Mouse (Mus musculus) heart, adult 11 months (tissue): Measurements from ENCODE around the gene Cdc42bpg.

ENCODE experiments used
- DNase-seq: peaks from one replicate; pipeline ENCODE4 v3.0.0; 2022

Cdc42bpg gene

DNA sequence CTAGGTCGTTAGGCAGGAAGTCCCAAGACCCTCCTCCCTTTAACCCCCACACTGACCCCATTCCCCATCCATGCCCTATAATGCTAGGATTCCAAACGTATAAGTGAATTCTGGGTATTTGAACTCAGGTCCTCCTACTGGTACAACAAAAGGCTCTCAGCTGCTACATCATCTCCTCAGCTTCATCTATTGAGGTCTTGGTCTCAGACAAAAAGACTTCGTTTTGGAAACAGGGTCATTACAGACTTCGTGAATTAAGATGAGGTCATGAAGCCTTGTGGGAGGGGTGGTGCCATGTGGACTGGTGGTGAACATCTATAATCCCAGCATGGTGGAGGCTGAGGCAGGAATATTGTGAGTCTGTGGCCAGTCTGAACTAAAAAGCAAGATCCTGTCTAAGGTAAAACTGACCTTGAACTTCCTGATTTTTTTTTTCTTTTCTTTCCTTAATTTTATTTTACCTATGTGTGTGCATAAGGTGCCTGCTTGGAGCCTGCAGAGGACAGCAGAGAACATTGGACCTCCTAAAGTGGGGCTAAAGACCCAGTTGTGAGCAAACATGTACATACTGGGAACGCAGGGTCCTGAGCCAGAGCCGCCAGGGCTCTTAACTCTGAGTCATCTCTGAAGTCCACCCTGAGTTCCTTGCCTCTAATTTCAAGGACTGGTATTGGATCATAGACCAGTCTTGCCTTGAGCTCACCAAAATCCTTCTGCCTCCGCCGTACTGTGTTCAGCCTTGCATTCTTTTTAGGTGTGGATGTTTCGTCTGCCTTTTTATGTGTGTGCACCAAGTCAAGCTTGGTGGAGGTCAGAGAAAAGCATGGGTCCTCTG lies 27.7 kb downstream of the Cdc42bpg start:
- no peak for DNase-seq

DNA sequence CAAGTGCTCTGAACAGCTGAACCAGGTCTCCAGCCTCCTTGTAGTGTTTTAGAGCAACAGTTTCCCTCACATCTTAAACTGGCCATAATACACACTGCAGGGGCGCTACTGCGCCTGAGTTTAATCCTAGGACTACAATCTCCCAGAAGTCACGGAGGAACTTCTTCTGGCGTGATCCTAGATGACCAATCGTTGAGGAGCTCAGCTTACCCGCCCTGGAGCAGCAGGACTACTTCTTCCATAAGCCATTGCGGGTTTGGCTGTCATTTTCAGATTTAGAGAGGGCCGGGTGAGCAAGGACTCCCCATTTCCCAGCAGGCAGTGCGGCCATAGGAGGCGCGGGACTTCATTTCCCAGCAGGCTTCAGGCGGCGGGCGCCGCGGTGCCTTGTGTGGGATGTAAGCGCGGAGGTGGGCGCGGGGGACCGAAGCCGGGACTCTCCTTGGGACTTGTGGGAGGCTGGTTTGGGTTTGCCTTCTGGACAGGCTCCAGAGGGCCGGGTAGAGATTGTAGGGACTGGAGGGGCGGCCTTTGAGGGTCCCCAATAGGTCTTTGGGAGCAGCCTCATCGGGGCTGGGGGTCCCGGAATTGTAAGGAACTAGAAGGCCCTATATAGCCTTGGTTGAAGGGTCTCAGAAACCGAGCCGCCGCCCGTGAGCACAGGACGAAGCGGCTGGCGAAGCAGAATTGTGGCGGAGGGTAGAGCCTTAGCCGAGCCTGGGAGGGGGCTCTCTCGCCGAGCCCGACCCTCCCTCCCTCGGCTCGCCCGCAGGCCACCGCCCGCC lies 28.6 kb downstream of the Cdc42bpg start, which contains the start of gene Men1:
Gene Men1, plus strand, starts transcription at position 307 of the 785 bp plus-strand sequence.
- peak; percentile 100 for DNase-seq

DNA sequence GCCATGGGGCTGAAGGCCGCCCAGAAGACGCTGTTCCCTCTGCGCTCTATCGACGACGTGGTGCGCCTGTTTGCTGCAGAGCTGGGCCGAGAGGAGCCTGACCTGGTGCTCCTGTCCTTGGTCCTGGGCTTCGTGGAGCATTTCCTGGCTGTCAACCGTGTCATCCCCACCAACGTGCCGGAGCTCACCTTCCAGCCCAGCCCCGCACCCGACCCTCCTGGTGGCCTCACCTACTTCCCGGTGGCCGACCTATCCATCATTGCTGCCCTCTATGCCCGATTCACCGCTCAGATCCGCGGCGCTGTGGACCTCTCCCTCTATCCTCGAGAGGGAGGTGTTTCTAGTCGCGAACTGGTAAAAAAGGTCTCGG lies 29.2 kb downstream of the Cdc42bpg start:
- peak; percentile 96 for DNase-seq

DNA sequence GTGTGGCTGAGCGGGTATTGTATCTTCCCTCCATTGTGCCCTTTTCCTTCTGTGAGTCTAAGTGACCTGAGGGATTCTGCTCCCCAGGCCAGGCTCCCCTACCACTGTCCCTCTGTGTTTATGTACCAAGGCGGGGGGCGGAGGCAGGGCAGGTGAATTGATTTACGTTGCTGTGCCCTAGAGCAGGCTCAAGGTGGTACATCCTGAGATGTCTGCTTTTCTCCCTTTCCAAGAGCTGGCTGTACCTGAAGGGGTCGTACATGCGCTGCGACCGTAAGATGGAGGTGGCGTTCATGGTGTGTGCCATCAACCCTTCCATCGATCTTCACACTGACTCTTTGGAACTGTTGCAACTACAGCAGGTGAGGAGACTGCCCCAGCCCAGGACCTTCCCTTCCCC lies 30.7 kb downstream of the Cdc42bpg start:
- no peak for DNase-seq

DNA sequence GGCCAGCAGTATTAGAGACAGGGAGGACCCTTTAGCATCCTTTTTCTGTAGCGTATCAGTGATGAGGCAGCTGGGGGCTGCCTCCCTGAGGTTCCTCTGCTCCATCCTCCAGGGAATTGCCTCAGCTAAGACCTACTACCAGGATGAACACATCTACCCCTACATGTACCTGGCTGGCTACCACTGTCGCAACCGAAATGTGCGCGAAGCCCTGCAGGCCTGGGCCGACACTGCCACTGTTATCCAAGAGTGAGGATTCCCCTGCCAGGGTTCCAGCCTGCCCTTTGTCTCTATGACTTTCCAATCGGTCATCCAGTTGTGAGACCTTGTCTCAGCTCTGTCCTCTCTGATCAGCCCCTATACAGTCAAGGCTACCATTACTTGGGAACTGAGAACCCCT lies 31.9 kb downstream of the Cdc42bpg start:
- DNase-seq = peak; percentile 93

DNA sequence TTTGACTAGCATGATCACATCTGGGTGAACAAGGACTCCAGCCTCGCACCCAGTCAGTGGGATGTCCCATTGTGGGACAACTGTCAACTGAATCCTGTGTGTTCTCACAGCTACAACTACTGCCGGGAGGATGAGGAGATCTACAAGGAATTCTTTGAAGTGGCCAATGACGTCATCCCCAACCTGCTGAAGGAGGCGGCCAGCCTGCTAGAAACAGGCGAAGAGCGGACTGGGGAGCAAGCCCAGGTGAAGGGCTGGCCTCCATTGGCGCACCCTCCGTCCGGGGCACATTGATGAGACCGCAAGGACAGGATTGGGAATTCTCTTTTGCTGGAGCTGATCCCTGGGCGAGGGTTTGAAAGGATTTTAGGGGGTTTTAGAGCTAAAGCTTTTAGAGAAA lies 32.5 kb downstream of the Cdc42bpg start:
- peak; percentile 92 for DNase-seq

DNA sequence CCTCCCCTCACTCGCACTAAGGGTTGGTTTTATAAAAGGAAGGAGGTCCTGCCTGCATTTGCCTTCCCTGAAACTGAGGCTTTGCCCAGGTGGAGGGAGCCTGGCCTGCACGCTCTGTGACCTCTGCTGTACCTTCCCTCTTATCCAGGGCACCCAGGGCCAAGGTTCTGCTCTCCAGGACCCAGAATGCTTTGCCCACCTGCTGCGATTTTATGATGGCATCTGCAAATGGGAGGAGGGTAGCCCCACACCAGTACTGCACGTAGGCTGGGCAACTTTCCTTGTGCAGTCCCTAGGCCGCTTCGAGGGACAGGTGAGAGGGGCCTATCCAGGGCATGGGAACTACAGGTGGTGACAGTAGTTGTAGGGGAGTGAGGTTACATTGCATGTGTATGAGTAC lies 32.9 kb downstream of the Cdc42bpg start:
- peak; percentile 95 for DNase-seq

DNA sequence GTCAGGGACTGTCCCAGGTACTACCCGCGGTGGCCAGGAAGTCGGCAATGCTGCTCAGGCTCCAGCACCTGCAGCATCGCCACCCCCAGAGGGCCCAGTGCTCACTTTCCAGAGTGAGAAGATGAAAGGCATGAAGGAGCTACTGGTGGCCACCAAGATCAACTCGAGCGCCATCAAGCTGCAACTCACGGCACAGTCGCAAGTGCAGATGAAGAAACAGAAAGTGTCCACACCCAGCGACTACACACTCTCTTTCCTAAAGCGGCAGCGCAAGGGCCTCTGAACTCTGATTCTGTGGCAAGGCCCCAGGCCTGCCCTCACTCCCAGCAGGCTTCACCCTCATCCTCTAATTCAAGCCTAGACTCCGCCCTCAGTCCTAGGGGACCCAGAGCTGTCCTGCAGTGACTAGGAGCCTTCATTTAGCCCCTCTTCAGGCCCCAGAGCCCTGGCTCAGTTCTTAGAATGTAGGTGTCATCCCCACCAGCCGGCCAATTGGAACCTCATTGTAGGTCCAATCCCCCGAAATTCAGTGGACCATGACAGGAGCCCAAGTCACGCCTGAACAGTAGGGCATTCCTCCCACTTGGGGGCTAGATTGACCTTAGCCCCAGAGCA lies 33.7 kb downstream of the Cdc42bpg start:
- DNase-seq = peak; percentile 99

DNA sequence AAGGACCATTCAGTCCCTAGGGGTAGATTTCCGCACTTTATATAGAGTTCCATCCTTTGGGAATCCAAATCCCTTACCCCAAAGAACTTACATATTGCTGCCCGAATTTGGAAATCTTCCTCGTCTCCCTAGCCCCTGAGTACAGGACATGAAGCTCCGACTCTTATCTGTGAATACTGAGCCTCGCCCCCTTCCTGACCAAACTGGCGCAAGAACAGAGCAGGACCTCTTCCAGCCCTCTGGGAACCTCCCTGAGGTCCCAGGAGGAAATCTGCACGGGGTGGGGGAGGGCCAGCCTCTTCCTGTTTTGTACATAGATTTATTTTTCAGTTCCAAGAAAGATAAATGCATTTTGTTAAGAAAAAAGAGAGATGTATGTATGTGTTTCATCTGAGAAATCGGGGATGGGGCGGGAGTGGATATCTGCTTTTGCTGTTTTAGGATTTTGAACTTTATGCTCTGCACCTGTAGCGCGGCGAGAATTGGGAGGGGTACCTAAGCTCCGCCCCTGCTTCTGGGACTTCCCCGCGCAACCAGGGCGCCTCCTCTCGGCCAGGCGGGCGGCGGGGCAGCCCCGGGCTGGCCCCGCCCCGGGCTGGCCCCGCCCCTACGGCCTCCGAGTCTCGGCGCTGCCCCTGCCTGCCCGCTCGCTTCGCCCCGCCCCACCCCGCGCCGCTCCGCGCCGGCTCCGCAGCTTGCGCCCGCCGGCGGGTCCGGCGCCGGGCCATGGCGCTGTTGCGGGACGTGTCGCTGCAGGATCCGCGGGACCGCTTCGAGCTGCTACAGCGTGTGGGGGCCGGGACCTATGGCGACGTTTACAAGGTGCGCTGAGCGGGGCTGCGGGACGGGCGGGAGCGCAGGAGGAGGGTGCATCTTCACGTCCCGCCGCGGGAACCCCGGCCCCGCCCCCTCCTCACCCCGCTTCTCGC lies 34.5 kb downstream of the Cdc42bpg start, which contains the start of gene Map4k2:
Gene Map4k2, plus strand, starts transcription at position 612 of the 929 bp plus-strand sequence.
- DNase-seq = peak; percentile 99

DNA sequence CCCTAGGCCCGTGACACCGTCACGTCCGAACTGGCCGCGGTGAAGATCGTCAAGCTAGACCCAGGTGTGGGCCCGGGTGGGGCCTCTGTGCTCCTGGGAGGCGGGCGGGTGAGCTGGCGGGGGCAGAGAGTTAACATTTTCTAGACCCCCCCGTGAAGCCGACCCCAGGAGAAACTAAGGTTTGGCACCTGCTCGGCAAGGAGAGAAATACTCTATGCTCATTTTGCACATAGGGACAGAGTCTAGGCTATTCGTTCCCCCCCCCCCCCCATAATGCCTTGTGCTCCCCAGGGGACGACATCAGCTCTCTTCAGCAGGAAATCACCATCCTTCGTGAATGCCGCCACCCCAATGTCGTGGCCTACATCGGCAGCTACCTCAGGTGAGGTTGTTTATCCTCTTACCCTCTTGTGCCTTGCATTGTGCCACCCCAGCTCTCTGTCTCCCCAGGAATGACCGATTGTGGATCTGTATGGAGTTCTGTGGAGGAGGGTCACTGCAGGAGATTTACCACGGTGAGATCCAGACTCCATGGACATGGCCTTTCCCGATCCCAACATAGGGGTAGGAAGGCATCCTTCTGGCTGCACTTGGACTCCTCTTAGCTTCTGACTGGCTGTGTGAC lies 35.3 kb downstream of the Cdc42bpg start:
- DNase-seq = peak; percentile 96

DNA sequence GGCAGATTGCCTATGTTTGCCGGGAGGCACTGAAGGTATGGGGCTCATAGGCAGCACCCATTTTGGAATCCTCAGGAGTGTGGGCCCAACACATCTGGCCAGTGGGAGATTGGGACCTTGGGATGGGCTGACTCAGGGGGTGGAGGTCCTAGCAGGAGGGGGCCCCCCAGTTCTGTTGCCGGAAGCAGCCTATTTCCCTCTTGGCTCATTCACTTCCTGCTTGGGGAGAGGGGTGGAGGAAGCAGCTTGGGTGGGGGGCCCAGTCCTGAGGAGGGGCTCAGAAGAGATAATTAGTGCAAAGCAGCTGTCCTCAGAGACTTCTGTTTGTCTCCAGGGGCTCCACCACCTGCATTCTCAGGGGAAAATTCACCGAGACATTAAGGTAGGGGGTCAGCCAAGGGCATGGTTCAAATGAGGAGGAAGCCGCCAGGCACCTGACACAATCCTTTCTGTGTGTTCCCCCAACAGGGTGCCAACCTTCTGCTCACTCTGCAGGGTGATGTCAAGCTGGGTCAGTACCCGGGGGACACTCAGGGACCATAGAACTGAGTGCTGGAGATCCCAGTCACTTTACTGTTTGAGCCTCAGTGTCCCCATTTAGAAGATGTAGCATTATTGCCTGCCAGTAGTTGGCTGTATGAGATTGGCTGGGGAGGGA lies 36.1 kb downstream of the Cdc42bpg start:
- peak; percentile 97 for DNase-seq

DNA sequence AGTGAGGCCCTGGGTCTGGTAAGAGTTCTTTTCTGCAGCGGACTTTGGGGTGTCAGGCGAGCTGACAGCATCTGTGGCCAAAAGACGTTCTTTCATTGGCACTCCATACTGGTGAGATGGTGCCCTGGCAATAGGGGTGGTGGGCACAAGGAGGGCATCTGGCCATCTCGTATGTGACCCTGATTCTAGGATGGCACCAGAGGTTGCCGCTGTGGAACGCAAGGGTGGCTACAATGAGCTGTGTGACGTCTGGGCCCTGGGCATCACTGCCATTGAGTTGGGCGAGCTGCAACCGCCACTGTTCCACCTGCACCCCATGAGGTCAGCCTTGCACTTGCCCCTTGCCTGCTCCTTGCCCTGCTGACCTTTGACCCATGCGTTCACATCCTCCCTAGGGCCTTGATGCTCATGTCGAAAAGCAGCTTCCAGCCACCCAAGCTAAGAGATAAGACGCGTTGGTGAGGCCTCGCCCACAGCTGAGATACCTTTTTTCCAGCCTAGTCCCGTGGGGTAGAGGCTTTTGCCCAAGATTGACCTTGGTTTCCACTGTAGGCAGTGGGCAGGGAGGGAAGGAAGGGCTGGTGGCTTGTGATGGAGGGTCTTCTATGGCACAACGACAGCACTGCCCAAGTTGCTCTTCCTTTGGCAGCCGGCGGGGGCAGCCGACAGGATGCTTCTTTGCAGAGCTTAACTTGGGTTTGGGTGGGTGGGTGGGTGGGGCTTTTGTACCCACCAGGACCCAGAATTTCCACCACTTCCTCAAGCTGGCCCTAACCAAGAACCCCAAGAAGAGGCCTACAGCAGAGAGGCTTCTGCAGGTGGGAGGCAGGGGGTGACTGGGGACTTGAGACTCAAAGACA lies 37.0 kb downstream of the Cdc42bpg start:
- peak; percentile 95 for DNase-seq

DNA sequence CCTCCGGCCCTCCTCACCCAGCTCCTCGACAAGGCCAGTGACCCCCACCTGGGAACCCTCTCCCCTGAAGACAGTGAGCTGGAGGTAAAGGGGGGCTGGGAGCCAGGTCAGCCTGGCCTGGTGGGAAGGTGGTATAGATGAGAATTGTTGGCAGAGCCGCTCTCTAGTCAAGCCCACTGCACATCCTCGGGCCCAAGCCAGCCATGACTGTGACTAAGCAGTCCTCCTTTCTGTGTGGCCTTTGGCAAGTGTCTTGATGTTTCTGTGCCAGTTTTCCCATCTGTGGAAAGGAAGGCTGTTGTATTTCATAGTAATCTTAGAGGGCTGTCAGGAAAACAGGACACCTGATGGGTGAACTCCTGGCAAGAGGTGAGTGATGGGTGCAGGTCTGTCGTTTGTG lies 37.7 kb downstream of the Cdc42bpg start:
- DNase-seq = peak; percentile 95

DNA sequence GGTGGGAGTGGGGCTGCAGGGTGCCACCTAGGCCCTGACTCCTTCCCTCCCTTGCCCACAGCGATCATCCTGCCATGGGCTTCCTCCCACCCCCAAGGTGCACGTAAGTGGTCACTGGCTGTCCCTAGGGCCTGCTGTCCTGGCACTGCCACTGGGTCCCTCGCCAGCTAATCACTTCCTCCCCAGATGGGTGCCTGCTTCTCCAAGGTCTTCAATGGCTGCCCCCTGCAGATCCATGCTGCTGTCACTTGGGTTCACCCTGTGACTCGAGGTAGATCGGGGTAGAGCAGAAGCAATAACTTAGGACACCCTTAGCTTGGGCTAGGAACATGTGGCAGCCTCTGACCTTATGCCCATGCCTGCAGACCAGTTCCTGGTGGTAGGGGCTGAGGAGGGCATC lies 39.8 kb downstream of the Cdc42bpg start:
- DNase-seq = peak; percentile 91

DNA sequence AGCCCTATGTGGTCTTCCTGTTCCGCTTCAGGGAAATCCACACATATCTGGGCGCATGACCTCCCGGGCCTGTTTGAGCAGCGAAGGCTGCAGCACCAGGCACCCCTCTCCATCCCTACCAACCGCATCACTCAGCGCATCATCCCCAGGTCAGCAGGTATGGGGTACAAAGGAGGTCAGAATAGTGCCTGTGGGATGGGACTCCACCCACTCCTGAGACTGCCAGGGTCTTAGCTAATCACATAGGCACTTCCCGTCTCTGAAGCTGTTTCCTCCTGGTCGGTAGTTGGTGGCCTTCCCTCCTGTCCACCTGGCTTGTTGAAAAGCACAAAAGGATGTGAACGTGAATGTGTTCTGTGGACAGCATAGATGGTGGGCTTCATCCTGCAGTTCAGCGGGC lies 40.4 kb downstream of the Cdc42bpg start:
- peak; percentile 96 for DNase-seq

DNA sequence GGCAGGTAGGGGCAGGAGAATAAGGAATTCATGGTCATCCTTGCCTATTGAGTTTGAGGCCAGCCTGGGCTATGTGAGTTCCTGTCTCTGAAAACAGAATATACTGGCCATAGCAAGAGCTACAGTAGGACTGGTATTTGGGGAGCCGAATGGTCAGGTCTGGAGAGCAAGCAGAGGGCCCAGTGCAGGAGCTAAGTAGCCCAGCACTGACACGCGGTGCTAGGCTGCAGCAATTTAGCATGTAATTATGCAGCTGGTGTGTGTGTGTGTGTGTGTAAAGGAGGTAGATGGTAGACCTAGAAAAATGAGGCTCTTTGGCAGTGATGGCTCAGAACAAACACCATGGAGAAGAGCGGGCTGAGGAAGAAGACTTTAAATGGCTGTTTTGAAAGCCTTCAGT lies 41.4 kb downstream of the Cdc42bpg start:
- DNase-seq = peak; percentile 83

DNA sequence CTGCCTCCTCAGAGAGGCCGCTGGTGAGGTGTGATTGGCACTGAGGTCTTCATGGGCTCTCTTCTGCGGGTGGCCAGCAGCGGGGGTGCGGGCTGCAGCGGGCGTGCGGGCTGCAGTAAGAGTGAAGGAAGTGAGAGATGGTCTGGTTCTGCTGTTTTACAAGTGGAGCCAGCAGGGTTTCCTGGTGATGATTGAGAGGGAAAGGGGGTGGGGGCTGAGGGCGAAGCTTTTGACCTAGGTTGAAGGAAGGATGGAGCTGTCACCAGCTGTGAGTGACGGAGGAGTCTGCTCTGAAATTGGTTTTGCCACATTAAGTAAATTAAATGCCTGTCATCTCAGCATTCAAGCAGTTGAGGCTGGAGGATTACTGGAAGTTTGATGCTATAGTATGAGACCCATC lies 42.5 kb downstream of the Cdc42bpg start:
- peak; percentile 90 for DNase-seq

DNA sequence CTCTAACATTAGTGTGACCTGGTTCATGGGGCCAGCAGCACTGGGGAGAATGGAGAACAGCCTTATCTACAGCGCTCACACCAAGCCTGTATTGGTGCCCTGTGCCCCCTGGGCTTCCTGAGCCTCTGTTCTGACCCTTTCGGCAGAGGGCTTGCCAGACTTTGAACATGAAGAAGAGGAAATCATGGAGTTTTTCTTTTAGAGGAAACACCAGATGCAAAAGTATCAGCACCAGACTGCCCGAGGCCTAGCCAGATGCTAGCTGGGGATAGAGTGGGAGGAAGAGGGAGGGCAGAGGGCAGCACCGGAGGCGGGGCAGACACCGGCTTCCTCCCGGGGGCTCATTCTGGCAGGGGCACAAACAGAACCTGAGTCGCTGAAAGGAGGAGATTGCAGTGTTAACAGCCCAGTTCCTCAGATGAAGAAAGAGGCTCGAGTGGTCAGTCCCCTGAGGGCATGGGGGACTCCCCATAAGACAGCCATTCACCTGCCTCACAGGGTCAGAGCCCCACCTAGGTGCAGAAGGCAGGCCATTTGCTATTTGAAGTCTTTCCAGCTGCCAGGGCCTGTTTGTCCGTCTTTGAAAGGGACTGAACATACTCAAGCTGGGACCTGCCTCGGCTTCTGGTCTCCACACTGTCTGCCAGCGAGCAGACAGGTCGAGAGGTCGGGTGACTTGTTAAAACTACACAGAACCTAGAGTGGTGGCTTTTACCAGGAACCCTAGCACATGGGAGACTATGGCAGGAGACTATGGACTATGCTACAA lies 43.1 kb downstream of the Cdc42bpg start:
- peak; percentile 97 for DNase-seq

DNA sequence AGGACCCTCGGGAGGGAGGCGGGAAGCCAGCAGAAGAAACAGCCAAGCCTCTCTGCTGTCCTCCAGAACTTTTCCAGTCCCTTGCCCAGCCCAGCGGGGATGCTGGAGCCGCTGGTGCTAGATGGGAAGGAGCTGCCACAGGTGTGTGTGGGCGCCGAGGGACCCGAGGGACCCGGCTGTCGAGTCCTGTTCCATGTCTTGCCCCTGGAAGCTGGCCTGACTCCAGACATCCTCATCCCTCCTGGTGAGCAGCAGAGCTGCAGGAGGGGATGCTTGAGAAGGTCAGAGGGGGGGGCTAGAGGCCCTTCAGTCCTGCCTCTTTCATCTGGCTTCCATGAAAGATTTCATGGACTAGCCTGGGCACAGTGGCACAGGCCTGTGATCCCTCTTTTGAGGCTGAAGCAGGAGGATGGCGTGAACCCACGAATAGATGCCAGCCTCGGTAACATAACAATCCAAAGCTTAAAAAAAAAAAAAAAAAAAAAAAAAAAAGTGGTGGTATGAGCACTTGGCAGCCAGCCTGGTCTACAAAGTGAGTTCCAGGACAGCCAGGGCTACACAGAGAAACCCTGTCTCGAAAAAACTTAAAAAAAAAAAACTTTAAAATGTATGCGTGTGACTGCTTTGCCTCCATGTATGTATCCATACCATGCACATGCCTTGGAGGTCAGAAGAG lies 45.3 kb downstream of the Cdc42bpg start:
- DNase-seq = peak; percentile 90
